Mouse (Mus musculus) stomach, embryonic 16.5 days (tissue): ENCODE measurements around the gene Hcrt. TPM values are rescaled to one million over a fixed set of nuclear protein-coding genes. Genes with fewer than 3 reads are reported as not detected.
"Not testable (repeated sequence)": the region's sequence is repeated elsewhere in the genome, so short reads cannot be mapped to it uniquely, and the experiment has no call there.

Source experiments
- ATAC-seq: fragments of 200-750 bp; cut with Nextera tagmentation; 2 replicates; pipeline ENCODE4 v1.8.0; 2017; ENCODE audit warnings: moderate number of reproducible peaks, moderate TSS enrichment; ENCODE audit not compliant: insufficient read depth, low FRiP score
- H3K27ac ChIP-seq: fragments of 300-500 bp; sonication (generic); 2 replicates; pipeline ENCODE4 v1.5.1; 2014; ENCODE audit warnings: low read length
- H3K27me3 ChIP-seq: fragments of 300-500 bp; sonication (generic); 2 replicates; pipeline ENCODE4 v1.6.1; 2014; ENCODE audit warnings: low read length, control low read depth, mixed read lengths; ENCODE audit not compliant: control insufficient read depth, insufficient read depth
- H3K36me3 ChIP-seq: fragments of 300-500 bp; sonication (generic); 2 replicates; pipeline ENCODE4 v1.6.1; 2014; ENCODE audit warnings: low read length; ENCODE audit not compliant: control insufficient read depth, insufficient read depth
- H3K4me1 ChIP-seq: fragments of 300-500 bp; sonication (generic); 2 replicates; pipeline ENCODE4 v1.6.1; 2014; ENCODE audit warnings: low read length, control low read depth, mixed read lengths; ENCODE audit not compliant: control insufficient read depth, insufficient read depth
- H3K4me2 ChIP-seq: fragments of 300-500 bp; sonication (generic); 2 replicates; pipeline ENCODE4 v1.6.1; 2014; ENCODE audit warnings: low read depth, low read length, mixed read lengths
- H3K4me3 ChIP-seq: fragments of 300-500 bp; sonication (generic); replicated peaks from 2 replicates; pipeline ENCODE4 v1.5.1; 2014; ENCODE audit warnings: mild to moderate bottlenecking, low read length
- H3K9ac ChIP-seq: fragments of 300-500 bp; sonication (generic); 2 replicates; pipeline ENCODE4 v1.6.1; 2014; ENCODE audit warnings: low read length
- H3K9me3 ChIP-seq: fragments of 300-500 bp; sonication (generic); replicated peaks from 2 replicates; pipeline ENCODE4 v1.6.1; 2016; ENCODE audit warnings: low read length, control low read depth; ENCODE audit not compliant: control insufficient read depth
- WGBS: fragments of 180-500 bp; shearing (Covaris S2); extraction: QIAGEN DNeasy Blood & Tissue Kit; methylation state at CpG from one replicate; pipeline ENCODE4 v1.1.7; 2014; 5-methylcytosine and 5-hydroxymethylcytosine counted together
- polyA plus RNA-seq: library from polyadenylated mRNA; unstranded; fragments of >200 nt; fragmentation: Nextera tagmentation; extraction: Ambion mirVana; gene quantifications from 2 replicates; pipeline ENCODE4 v1.2.1, GENCODE M21; 2015

The Hcrt gene
- polyA plus RNA-seq, 1 experiment from 2014 or later: not detected

DNA sequence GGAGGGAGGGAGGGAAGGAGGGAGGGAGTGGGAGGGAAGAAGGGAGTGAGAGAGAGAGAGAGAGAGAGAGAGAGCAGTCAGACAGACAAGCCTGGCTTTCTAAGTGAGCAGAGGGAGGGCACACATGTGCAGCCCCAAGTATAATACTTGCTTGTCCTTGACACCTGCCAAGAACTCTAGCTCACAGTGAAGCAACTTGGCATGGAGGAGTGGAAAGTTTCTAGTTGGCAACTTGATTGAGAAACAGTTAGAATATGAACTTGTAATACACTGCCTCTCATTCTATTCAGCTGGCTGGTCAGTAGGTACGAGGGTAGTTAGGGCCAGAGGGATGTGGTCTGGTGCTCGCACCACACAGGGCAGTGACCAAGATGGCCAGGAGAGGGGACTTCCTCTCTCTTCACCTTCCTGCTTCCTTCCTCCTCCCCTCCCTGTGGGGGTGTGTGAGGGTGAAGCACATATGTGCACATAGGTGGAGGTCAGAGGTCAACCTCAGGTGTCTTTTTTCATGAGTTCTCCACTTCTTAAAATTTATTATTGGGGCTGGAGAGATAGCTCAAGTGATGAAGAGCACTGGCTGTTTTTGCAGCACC, 28.8 kb upstream of the Hcrt start:
- Histone ChIP-seq H3K9me3 (no peaks in the 10 kb centered on the region), H3K4me1 (no peaks in the 10 kb centered on the region), H3K27me3 (no peaks in the 10 kb centered on the region), H3K36me3 (0 out of 2 replicates have a peak, but pooled peaks cover 4% of the 10 kb centered on the region), H3K9ac (no peak overlapping the region), H3K4me2 (no peak overlapping the region), H3K27ac (no peak overlapping the region), H3K4me3 (no peak overlapping the region)
- ATAC-seq: no peak
- WGBS: 83% methylated on average over 2 of the region's 2 CpGs

DNA sequence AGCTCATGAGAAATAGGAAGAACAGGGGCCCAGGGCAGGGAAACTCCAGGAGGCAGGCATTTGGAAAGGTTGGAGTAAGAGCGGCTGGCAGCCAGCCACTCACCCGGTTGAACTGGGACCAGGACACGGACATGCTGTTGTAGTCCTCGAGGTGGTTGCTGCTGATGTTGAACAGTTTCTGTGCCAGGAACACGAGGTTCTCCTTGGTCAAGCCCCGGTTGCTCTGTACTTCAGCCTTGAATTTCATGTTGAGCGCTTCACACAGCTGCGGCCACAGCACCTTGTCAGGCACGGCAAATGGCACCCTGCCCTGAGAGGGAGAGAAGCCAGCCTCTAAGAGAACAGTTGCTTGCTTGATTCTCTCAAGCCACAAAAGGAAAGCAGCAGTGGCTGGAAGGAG, 27.9 kb upstream of the Hcrt start:
- not testable (repeated sequence) for ATAC-seq, H3K4me2 ChIP-seq
- 85% methylated on average over 9 of the region's 9 CpGs for WGBS

DNA sequence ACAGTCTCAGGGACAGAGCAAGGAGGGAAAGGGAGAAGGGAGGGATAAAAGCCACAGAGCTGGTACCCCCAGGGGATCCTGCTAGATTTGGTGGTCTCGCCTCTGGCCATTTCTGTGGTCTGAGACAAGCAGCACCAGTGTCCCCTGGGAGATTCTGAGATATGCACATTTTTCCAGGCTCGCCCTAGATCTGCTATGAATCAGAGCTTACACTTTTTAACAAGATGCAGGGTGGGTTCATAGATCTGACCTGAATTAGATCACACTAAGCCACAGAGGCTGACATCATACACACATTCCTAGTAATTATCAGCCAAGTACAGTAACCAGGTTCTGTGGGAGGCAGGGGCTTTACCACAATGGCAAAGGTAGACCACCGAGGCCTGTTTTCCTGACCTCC, 27.0 kb upstream of the Hcrt start:
- 90% methylated on average over 3 of the region's 3 CpGs for WGBS
- Histone ChIP-seq H3K27me3 (no peaks in the 10 kb centered on the region), H3K4me3 (no peak overlapping the region), H3K9ac (no peak overlapping the region), H3K27ac (no peak overlapping the region), H3K9me3 (no peaks in the 10 kb centered on the region), H3K4me1 (no peaks in the 10 kb centered on the region), H3K4me2 (no peak overlapping the region), H3K36me3 (0 out of 2 replicates have a peak, but pooled peaks cover 4% of the 10 kb centered on the region)
- no peak for ATAC-seq

More for the DNA sequence above, 27.9 kb upstream of the Hcrt start:
- not testable (repeated sequence) for H3K4me3 ChIP-seq, H3K27ac ChIP-seq, H3K4me1 ChIP-seq, H3K9ac ChIP-seq, H3K27me3 ChIP-seq, H3K36me3 ChIP-seq, H3K9me3 ChIP-seq

DNA sequence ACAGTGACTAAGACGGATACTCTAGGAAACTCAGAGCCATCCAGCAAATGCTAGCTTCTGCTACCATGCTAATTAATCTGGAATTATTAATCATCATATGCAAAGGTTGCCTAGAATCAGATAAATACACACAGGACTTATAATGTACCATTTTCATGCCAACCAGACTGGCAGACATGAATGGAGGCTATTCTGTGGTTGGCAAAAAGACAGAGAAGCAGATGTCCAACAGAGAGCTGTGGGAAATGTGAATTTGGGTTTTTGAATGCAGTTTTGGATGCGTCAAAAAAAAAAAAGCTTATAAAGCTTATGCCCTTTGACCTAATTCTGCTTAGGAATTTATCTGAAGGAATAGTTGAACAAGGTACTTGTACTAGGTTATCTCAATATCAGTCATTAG, 23.0 kb upstream of the Hcrt start:
- H3K4me1 ChIP-seq: no peaks in the 10 kb centered on the region
- H3K9ac ChIP-seq: no peak overlapping the region
- WGBS: 88% methylated on average over 2 of the region's 2 CpGs
- ATAC-seq: no peak
- H3K4me3 ChIP-seq: no peak overlapping the region
- H3K36me3 ChIP-seq: peaks cover 6% of the 10 kb centered on the region
- H3K9me3 ChIP-seq: no peaks in the 10 kb centered on the region
- no peak overlapping the region for H3K27ac ChIP-seq
- H3K27me3 ChIP-seq: no peaks in the 10 kb centered on the region
- no peak overlapping the region for H3K4me2 ChIP-seq

DNA sequence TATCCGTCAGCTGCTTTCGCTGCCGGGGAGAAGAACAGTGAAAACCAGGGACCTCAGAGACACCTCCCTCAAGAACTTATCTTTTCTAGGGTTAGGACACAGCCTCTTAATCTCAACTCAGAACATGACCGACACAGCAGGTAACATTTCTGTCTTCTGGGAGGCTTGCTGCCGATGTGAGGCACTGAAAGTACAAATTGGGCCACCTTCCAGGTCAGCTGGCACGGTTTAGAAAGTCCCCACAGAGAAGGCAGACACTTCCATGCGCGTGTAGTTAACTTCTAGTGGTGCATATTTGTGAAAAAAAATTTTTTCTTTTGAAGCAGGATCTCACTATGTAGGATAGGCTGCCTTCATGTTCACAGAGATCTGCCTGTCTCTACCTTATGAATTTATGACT, 21.6 kb upstream of the Hcrt start:
- Histone ChIP-seq H3K4me2 (no peak overlapping the region), H3K9ac (no peak overlapping the region), H3K27me3 (no peaks in the 10 kb centered on the region), H3K9me3 (no peaks in the 10 kb centered on the region), H3K27ac (no peak overlapping the region), H3K36me3 (peaks cover 6% of the 10 kb centered on the region), H3K4me3 (no peak overlapping the region), H3K4me1 (no peaks in the 10 kb centered on the region)
- 89% methylated on average over 8 of the region's 8 CpGs for WGBS
- no peak for ATAC-seq

DNA sequence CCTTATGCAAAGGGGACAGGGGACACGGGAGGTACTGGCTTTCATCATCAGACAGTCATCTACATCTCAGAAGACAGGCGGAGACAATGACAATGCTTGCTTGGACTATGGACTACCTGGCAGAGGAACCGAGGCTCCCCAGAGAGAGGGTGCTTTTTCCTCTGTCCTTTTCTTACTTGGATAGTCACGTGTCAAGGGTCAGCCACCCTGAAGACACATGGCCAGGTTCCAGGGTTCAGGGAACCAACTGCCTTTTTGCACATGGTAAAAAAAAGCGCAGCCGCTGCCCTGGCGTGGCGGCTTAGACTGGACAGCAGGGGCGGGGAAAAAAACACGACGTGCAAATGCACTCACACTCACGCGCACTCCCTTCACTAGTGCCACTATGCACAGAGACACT, 19.8 kb upstream of the Hcrt start:
- no peaks in the 10 kb centered on the region for H3K9me3 ChIP-seq
- H3K4me2 ChIP-seq: no peak overlapping the region
- 81% methylated on average over 13 of the region's 13 CpGs for WGBS
- H3K9ac ChIP-seq: no peak overlapping the region
- H3K4me3 ChIP-seq: no peak overlapping the region
- ATAC-seq: no peak
- peaks cover 6% of the 10 kb centered on the region for H3K36me3 ChIP-seq
- H3K4me1 ChIP-seq: no peaks in the 10 kb centered on the region
- H3K27me3 ChIP-seq: no peaks in the 10 kb centered on the region
- H3K27ac ChIP-seq: no peak overlapping the region

DNA sequence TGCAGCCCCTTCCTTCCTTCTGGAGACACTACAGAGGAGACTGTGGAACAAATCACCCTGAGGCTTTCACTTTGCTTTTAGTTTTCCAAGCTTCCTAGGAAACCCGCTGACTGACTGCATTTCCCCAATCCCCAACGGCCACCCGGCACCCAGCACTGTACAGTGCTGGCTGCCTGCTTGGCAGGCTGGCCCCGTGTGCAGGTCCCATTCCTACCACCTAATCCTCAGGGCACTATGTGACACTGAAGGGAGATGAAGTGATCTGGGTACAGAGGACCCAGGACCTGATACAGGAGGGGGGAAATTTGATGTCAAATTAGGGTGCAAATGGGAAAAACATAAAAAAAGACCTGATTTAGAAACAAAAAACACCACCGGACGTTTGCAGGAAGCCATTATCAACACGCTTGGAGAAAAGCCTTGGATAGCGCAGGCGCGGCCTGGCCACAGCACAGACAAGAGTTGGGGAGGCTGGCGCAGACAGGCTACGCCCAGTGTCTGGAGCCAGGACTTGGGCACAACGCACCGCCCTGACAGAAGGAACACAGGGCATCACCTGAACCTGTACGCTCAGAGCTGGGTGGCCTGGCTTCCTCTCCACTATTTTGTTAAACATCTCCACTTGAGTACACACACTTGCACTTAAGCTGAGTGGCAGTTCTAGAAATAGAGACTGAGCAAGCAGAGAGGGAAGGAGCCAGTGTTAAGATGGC, 19.2 kb upstream of the Hcrt start:
- Histone ChIP-seq H3K4me2 (no peak overlapping the region), H3K27ac (no peak overlapping the region), H3K4me1 (no peaks in the 10 kb centered on the region), H3K27me3 (no peaks in the 10 kb centered on the region), H3K36me3 (peaks cover 6% of the 10 kb centered on the region), H3K4me3 (no peak overlapping the region), H3K9me3 (no peaks in the 10 kb centered on the region), H3K9ac (no peak overlapping the region)
- no peak for ATAC-seq
- WGBS: 84% methylated on average over 15 of the region's 15 CpGs

DNA sequence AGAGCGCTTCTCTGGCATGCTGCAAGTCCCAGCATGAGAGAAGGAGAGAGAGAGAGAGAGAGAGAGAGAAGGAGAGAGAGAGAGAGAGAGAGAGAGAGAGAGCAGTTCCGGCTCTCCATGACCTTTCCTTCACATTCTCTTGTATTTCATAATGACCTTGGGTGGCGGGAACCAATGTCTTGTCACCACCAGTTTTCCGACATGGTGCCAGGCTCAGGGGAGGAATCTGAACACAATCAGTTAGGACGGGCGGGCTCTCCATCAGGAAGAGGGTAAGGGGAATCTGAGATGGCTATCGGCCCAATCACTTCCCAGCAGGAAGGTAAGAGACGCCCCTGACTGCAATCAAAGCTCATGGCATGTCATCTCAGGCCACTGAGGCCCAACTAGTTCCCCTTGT, 17.5 kb upstream of the Hcrt start:
- no peak overlapping the region for H3K4me3 ChIP-seq
- H3K9ac ChIP-seq: no peak overlapping the region
- no peaks in the 10 kb centered on the region for H3K9me3 ChIP-seq
- H3K36me3 ChIP-seq: peaks cover 6% of the 10 kb centered on the region
- 88% methylated on average over 8 of the region's 8 CpGs for WGBS
- ATAC-seq: no peak
- no peaks in the 10 kb centered on the region for H3K27me3 ChIP-seq
- H3K27ac ChIP-seq: no peak overlapping the region
- no peak overlapping the region for H3K4me2 ChIP-seq
- H3K4me1 ChIP-seq: no peaks in the 10 kb centered on the region

DNA sequence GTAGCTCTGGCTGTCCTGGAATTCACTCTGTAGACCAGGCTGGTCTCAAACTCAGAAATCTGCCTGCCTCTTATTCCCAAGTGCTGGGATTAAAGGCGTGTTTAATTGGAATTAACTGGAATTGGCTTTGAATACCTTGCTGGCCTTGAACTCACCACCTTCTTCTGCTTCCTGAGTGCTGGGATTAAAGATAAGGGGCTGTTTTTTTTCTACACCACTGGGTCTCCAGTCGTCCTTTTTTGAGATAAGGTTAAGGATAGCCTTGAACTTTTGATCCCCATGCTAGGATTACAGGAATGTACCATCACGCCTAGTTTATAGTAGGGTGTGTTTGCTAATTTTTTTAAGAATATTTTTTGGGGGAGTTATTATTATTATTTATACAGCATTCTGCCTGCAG, 15.3 kb upstream of the Hcrt start:
- Histone ChIP-seq H3K27ac (no peak overlapping the region), H3K9ac (no peak overlapping the region), H3K36me3 (peaks cover under 1% of the 10 kb centered on the region; the same call in 1 of the 2 replicates), H3K9me3 (no peaks in the 10 kb centered on the region), H3K27me3 (no peaks in the 10 kb centered on the region), H3K4me3 (no peak overlapping the region), H3K4me2 (no peak overlapping the region), H3K4me1 (no peaks in the 10 kb centered on the region)
- ATAC-seq: no peak
- WGBS: 65% methylated on average over 3 of the region's 3 CpGs
